Mouse (Mus musculus): ENCODE measurements around the gene Nfx1.

GRCm38 (mm10) chr4:40989633-40990032 lies 18.9 kb downstream of the Nfx1 start:
- TF ChIP-seq CTCF (IDR thresholded peaks at IDR 0.05; ENCODE audit: low read depth, low read length) (no peak), POLR2A (IDR thresholded peaks at IDR 0.05; ENCODE audit: extremely low read depth, insufficient read depth, low read length) (no peak)
